In genomic region chr1:149862801-149863200, GRCm38 (mm10) we compare ENCODE assay signal across 10 mouse cellular contexts.
A peak's percentile ranks its signal among the peaks of the same experiment; 100 is the strongest.
DNase-seq lines count a peak whose midpoint lies in the region; ATAC-seq lines count a peak whose summit lies in the region.
"Had no signal": no experiment of that assay in that cellular context is flagged by ENCODE, and none has a peak within 500 bp of the region (broad histone marks: within the 10 kb centered on the region; RNA-seq: fewer than 3 reads in every experiment).

No protein-coding gene starts in this region.

- DNase-seq in adrenal gland, postnatal 10 days: peak; percentile 12
- no peak for DNase-seq in adrenal gland, postnatal 36 days
- peak; percentile 27 for DNase-seq in 416B (ENCODE audit: low read depth)
- DNase-seq in heart, adult 8-10 months (ENCODE audit: low spot score): peak; percentile 42
- DNase-seq in kidney, postnatal 36 days: peak; percentile 20 to 24
- DNase-seq in retina, embryonic 14.5 days (ENCODE audit: low spot score): no peak
- DNase-seq in thymus, postnatal 36 days: no peak
- DNase-seq: thymus, postnatal 14 days had no signal

- no peak for ATAC-seq in frontal cortex, adult (ENCODE audit: low TSS enrichment)
- ATAC-seq: midbrain, embryonic 15.5 days had no signal

Comparison
In these comparisons a context has a peak if more than half of its experiments do, and no peak if none do; other contexts are left out.
1. DNase-seq: peak in adrenal gland, postnatal 10 days (single experiment), 416B (single experiment), heart, adult 8-10 months (single experiment) and kidney, postnatal 36 days (2 of 2); none in adrenal gland, postnatal 36 days (0 of 2), retina, embryonic 14.5 days (single experiment) and thymus, postnatal 36 days (0 of 2).